Mouse (Mus musculus) forebrain, embryonic 15.5 days (tissue): Measurements from ENCODE around the gene Smg7. TPM values are rescaled to one million over a fixed set of nuclear protein-coding genes. Genes with fewer than 3 reads are reported as not detected.

Experiments
- ATAC-seq: fragments of 200-750 bp; cut with Nextera tagmentation; replicated peaks from 2 replicates; pipeline ENCODE4 v1.8.0; 2017; ENCODE audit warnings: mild to moderate bottlenecking, moderate TSS enrichment, moderate library complexity
- H3K27ac ChIP-seq: fragments of 300-500 bp; sonication (generic); replicated peaks from 2 replicates; pipeline ENCODE4 v1.5.1; 2015; ENCODE audit warnings: mild to moderate bottlenecking, inconsistent platforms
- H3K27me3 ChIP-seq: fragments of 300-500 bp; sonication (generic); 2 replicates; pipeline ENCODE4 v1.6.1; 2015; ENCODE audit warnings: inconsistent platforms
- H3K36me3 ChIP-seq: fragments of 300-500 bp; sonication (generic); 2 replicates; pipeline ENCODE4 v1.6.1; 2015; ENCODE audit warnings: mild to moderate bottlenecking, inconsistent platforms
- H3K4me1 ChIP-seq: fragments of 300-500 bp; sonication (generic); 2 replicates; pipeline ENCODE4 v1.6.1; 2015; ENCODE audit warnings: inconsistent platforms
- H3K4me2 ChIP-seq: fragments of 300-500 bp; sonication (generic); replicated peaks from 2 replicates; pipeline ENCODE4 v1.6.1; 2015; ENCODE audit warnings: mild to moderate bottlenecking, inconsistent platforms
- H3K4me3 ChIP-seq: fragments of 300-500 bp; sonication (generic); 2 replicates; pipeline ENCODE4 v1.5.1; 2015; ENCODE audit warnings: mild to moderate bottlenecking, inconsistent platforms
- H3K9ac ChIP-seq: fragments of 300-500 bp; sonication (generic); replicated peaks from 2 replicates; pipeline ENCODE4 v1.6.1; 2015; ENCODE audit warnings: mild to moderate bottlenecking, inconsistent platforms
- H3K9me3 ChIP-seq: fragments of 300-500 bp; sonication (generic); 2 replicates; pipeline ENCODE4 v1.6.1; 2016; ENCODE audit warnings: inconsistent platforms
- WGBS: fragments of 180-500 bp; shearing (Covaris S2); methylation state at CpG from one replicate; pipeline ENCODE4 v1.1.7; 2015; ENCODE audit warnings: mixed read lengths; 5-methylcytosine and 5-hydroxymethylcytosine counted together
- polyA plus RNA-seq: library from polyadenylated mRNA; unstranded; fragments of >200 nt; fragmentation: Nextera tagmentation; extraction: Ambion mirVana; gene quantifications from 2 replicates; pipeline ENCODE4 v1.2.1, GENCODE M21; 2015

Smg7 gene
- polyA plus RNA-seq, 1 experiment from 2014 or later, result 30.8 TPM

DNA sequence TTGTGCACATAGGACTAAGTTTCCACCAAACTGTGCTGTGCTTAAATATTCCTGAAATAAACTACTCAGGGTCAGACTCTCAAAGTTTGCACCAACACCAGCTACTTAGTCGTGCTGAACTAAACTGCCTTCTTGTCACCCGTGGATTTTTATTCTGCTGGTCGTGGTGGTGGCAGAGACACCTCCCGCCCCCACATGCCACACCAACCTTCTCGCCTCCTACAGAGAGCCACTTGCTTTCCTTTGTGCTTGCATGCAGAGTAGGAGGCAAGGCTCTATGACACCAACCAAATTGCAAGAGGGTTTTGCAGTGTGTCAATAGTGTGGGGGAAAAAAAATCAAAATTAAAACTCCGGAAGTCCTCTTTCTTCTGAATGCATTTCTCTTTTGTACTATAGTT is 82.9 kb downstream of the Smg7 start:
- no peak overlapping the region for H3K9ac ChIP-seq
- H3K27me3 ChIP-seq, result no peaks in the 10 kb centered on the region
- H3K4me2 ChIP-seq, result no peak overlapping the region
- no peak overlapping the region for H3K4me3 ChIP-seq
- H3K9me3 ChIP-seq, result no peaks in the 10 kb centered on the region
- peaks cover 37% of the 10 kb centered on the region for H3K4me1 ChIP-seq
- ATAC-seq, result no peak
- 79% methylated on average over 6 of the region's 6 CpGs for WGBS
- H3K36me3 ChIP-seq, result no peaks in the 10 kb centered on the region
- no peak overlapping the region for H3K27ac ChIP-seq

- Histone ChIP-seq H3K4me2 (no peak overlapping the region), H3K36me3 (no peaks in the 10 kb centered on the region), H3K4me1 (peaks cover 40% of the 10 kb centered on the region), H3K9me3 (no peaks in the 10 kb centered on the region), H3K27me3 (no peaks in the 10 kb centered on the region), H3K4me3 (no peak overlapping the region), H3K27ac (peak overlapping the region; percentile 90), H3K9ac (no peak overlapping the region)
- no peak for ATAC-seq
- 20% methylated on average over 10 of the region's 10 CpGs for WGBS
Measured at GRCm38 (mm10) chr1:152817794-152818193, 84.7 kb downstream of the Smg7 start.

DNA sequence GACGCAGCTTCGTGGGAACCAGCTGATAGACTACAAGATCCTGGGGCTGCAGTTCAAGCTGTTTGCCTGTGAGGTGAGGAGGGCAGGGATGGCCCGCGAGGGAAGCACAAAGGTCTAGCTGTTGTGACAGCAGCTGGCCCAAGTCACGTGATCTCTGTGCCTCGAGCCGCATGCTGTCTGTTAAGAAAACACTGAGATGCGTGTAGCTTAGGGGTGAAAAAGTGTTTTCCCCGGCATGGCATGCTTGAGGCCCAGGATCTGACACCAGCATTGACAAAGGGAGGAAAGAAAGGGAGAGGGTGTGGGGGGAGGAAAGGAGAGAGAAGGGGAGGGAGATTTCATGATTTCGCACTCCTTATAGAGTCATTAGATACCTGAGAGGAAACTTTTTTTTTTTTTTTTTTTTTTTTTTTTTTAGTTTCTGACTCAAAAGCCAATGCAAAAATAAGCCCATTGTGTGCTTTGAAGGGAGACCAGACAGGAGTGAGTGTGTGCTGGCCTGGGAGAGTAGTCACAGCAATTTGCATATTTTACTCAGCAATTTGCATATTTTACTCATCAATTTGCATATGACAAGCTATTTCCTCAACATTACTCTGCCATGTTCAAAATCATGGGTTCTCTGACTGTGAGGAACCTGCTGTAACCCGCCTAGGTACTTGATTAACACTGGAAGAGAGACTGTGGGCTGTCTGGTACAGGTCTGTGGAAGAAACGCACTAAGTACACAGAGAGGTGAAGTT is 85.2 kb downstream of the Smg7 start:
- Histone ChIP-seq H3K4me1 (peaks cover 40% of the 10 kb centered on the region), H3K4me2 (no peak overlapping the region), H3K4me3 (no peak overlapping the region), H3K27ac (peak overlapping the region; percentile 90), H3K27me3 (no peaks in the 10 kb centered on the region), H3K36me3 (no peaks in the 10 kb centered on the region), H3K9ac (no peak overlapping the region), H3K9me3 (no peaks in the 10 kb centered on the region)
- peak; percentile 70 for ATAC-seq
- 17% methylated on average over 12 of the region's 12 CpGs for WGBS

DNA sequence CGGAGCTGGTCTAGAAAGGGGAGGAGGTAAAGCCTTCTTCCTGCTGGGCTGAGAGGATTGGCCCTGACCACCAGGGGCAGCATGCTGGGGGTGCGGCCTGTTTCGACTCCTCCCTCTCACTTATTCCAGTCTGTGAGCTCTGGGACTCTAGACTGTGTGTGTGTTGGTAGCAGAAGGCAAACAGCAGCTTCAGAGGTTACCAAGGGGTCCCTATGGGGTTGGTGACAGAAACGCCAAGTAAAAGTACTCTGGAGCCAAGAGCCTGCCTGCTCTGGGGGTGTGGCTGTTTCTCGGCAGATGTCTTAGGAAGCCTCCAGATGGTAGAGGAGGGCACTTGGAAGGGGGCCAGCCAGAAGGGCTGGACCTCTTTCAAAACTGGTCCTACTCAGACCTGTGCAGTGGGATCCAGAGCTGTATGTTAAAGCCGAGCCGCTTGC is 87.2 kb downstream of the Smg7 start:
- Histone ChIP-seq H3K27me3 (no peaks in the 10 kb centered on the region), H3K9ac (no peak overlapping the region), H3K36me3 (no peaks in the 10 kb centered on the region), H3K9me3 (no peaks in the 10 kb centered on the region), H3K4me1 (peaks cover 44% of the 10 kb centered on the region), H3K4me3 (no peak overlapping the region), H3K4me2 (no peak overlapping the region), H3K27ac (peak overlapping the region; percentile 90)
- ATAC-seq, result peak; percentile 83
- 33% methylated on average over 7 of the region's 7 CpGs for WGBS

- no peaks in the 10 kb centered on the region for H3K27me3 ChIP-seq
Measured at GRCm38 (mm10) chr1:152810533-152811439, 91.7 kb downstream of the Smg7 start.

DNA sequence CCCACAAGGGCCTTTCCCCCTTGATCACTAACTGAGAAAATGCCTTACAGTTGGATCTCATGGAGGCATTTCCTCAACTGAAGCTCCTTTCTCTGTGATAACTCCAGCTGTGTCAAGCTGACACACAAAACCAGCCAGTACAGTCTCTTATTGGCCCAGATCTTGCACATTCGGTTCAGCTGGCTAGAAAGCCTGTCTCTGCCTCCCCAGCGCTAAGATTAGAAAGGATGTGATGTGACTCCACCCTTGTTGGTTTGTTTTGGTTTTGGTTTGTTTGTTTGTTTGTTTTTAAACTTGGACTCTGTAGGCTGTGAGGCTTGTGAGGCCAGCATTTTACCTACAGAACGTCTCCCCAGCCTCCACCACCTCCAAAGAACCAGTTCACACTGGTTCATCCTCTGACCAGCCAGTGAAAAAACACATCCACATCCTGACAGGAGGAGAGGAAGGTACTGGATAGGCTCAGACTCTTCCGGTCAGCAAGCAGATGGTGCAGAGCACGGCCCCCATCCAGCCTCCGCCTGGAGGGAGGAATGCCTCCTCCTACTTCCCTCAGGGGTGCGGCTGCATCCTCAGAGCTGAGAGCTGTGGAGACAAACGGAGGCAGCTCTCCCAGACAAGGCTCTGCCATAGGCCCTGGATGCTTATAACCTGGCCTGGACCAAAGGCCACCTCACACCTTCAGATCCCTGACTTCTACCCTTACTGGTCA is 92.7 kb downstream of the Smg7 start:
- 56% methylated on average over 8 of the region's 8 CpGs for WGBS
- Histone ChIP-seq H3K9me3 (no peaks in the 10 kb centered on the region), H3K27ac (no peak overlapping the region), H3K36me3 (no peaks in the 10 kb centered on the region), H3K4me1 (peaks cover 9% of the 10 kb centered on the region), H3K4me2 (no peak overlapping the region), H3K27me3 (no peaks in the 10 kb centered on the region), H3K4me3 (no peak overlapping the region), H3K9ac (no peak overlapping the region)
- peak; percentile 30; the same call in 1 of the 2 replicates for ATAC-seq

More at GRCm38 (mm10) chr1:152810533-152811439, 91.7 kb downstream of the Smg7 start:
- H3K4me3 ChIP-seq, result no peak overlapping the region
- H3K9me3 ChIP-seq, result no peaks in the 10 kb centered on the region
- no peak overlapping the region; the same call in 1 of the 2 replicates for H3K27ac ChIP-seq
- peaks cover 20% of the 10 kb centered on the region for H3K4me1 ChIP-seq
- ATAC-seq, result 0 out of 2 replicates have a peak, but pooled peaks have one; percentile 7
- 40% methylated on average over 13 of the region's 13 CpGs for WGBS
- no peaks in the 10 kb centered on the region for H3K36me3 ChIP-seq
- no peak overlapping the region for H3K4me2 ChIP-seq
- no peak overlapping the region for H3K9ac ChIP-seq

DNA sequence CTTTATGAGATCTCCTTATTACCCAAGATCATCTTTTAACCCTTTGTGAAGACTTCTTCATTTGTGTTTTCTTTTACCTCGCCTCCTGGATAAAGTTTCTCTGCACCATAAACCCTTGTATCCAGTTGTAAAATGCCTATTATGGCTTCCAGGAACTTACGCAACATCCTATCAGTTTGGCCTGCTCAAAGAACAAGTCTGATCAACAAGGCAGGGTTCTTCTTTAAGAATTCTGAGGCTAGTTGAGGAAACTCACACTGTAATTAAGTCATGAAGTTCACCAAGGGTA is 94.1 kb downstream of the Smg7 start:
- Histone ChIP-seq H3K9me3 (no peaks in the 10 kb centered on the region), H3K9ac (no peak overlapping the region), H3K27me3 (no peaks in the 10 kb centered on the region), H3K4me2 (no peak overlapping the region), H3K4me3 (no peak overlapping the region), H3K27ac (no peak overlapping the region), H3K4me1 (peaks cover 5% of the 10 kb centered on the region), H3K36me3 (no peaks in the 10 kb centered on the region)
- 84% methylated on average over 2 of the region's 2 CpGs for WGBS
- no peak for ATAC-seq

- no peaks in the 10 kb centered on the region for H3K9me3 ChIP-seq
- no peak overlapping the region for H3K4me3 ChIP-seq
- no peaks in the 10 kb centered on the region for H3K36me3 ChIP-seq
- H3K27me3 ChIP-seq, result no peaks in the 10 kb centered on the region
- H3K4me1 ChIP-seq, result peaks cover 5% of the 10 kb centered on the region
- WGBS, result 73% methylated on average over 18 of the region's 18 CpGs
- H3K4me2 ChIP-seq, result no peak overlapping the region
- no peak overlapping the region for H3K9ac ChIP-seq
- no peak for ATAC-seq
- H3K27ac ChIP-seq, result no peak overlapping the region
Measured at GRCm38 (mm10) chr1:152807619-152808391, 94.6 kb downstream of the Smg7 start.

GRCm38 (mm10) chr1:152804907-152805306 is 97.5 kb downstream of the Smg7 start:
- Histone ChIP-seq H3K4me2 (no peak overlapping the region), H3K27ac (no peak overlapping the region), H3K36me3 (no peaks in the 10 kb centered on the region), H3K4me3 (no peak overlapping the region), H3K9me3 (no peaks in the 10 kb centered on the region), H3K4me1 (peaks cover 1% of the 10 kb centered on the region; the same call in 1 of the 2 replicates), H3K9ac (no peak overlapping the region), H3K27me3 (no peaks in the 10 kb centered on the region)
- WGBS, result 90% methylated on average over 6 of the region's 6 CpGs
- ATAC-seq, result no peak

DNA sequence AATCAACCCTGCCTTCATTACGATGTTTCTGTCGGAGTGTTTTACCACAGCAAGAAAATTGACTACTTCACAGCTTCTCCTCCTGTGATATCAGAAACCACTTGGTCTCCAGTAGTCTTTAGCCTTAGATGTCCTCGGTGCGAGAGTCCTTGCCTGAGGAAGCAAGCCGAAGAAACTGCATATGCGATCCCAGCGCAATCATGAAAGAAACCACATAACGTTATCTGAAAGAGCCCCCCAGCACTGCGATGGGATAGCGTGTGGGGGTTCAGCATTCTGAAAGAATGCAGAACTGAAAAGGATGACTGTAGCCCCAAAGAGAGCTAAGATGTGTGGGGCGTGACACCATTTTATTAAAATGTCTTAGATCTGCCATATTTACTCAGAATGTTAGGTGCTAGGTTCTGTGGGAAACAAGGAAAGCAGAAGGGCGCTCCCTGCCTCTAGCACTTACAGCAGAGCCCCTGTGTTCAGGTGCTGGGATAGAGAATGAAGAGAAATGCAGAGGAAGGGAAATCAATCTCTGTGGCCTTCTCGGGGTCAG is 101.7 kb downstream of the Smg7 start:
- Histone ChIP-seq H3K4me1 (peaks cover 3% of the 10 kb centered on the region; the same call in 1 of the 2 replicates), H3K9me3 (no peaks in the 10 kb centered on the region), H3K27me3 (no peaks in the 10 kb centered on the region), H3K27ac (no peak overlapping the region), H3K36me3 (no peaks in the 10 kb centered on the region), H3K4me3 (no peak overlapping the region), H3K4me2 (no peak overlapping the region), H3K9ac (no peak overlapping the region)
- WGBS, result 87% methylated on average over 13 of the region's 13 CpGs
- no peak for ATAC-seq

DNA sequence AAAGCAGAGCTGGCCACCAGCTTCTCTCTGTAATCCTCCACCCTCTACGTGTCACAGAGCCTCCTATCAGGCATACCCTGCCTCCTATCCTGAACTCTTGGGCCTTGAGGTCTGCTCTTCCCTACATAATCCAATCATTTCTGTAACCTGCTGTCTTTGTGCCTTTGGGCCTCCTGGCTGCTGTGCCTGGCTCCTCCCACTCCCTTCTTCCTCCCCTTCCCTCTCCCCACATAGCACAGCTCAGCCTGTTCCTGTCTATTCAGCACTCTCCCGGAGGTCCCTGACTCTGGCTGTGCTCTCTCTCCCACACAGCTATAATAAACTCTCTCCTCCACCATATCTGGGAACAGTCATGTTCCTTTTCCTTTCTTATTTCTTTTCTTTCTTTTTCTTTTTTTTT is 102.5 kb downstream of the Smg7 start, which contains the start of gene Ncf2:
Gene Ncf2 (plus strand): TSS at position 298 of the 400 bp plus-strand sequence.
- H3K36me3 ChIP-seq, result no peaks in the 10 kb centered on the region
- H3K27ac ChIP-seq, result 0 out of 2 replicates have a peak within 1 kb of the TSS, but pooled peaks have one; percentile 19
- H3K4me2 ChIP-seq, result no peak within 1 kb of the TSS
- no peaks in the 10 kb centered on the region for H3K9me3 ChIP-seq
- H3K9ac ChIP-seq, result no peak within 1 kb of the TSS
- no peaks in the 10 kb centered on the region for H3K27me3 ChIP-seq
- 8% methylated on average over 2 of the region's 2 CpGs for WGBS
- H3K4me3 ChIP-seq, result no peak within 1 kb of the TSS
- peaks cover 3% of the 10 kb centered on the region; the same call in 1 of the 2 replicates for H3K4me1 ChIP-seq
- ATAC-seq, result peak; percentile 75
